Mouse (Mus musculus): ENCODE results near the gene Meis2. TPM values are rescaled to one million over a fixed set of nuclear protein-coding genes. Genes with fewer than 3 reads are reported as not detected.

The Meis2 gene
- polyA plus RNA-seq, 2 experiments, result 0.69 to 1.5 TPM

- H3K36me3 ChIP-seq (replicated peaks; ENCODE audit: control insufficient read depth, insufficient read depth, low read depth), result no peaks in the 10 kb centered on the region
- H3K4me3 ChIP-seq (ENCODE audit: insufficient read depth in 1 of 2, low read depth in 2 of 2, low read length in 2 of 2), result no peak overlapping the region
- no peak overlapping the region for H3K27ac ChIP-seq
- TF ChIP-seq CTCF (IDR thresholded peaks at IDR 0.05; ENCODE audit: low read depth) (no peak), EP300 (IDR thresholded peaks at IDR 0.05; ENCODE audit: low read depth) (no peak)
- H3K27me3 ChIP-seq (ENCODE audit: control insufficient read depth, insufficient read depth, low read length), result no peaks in the 10 kb centered on the region
- ATAC-seq (ENCODE audit: insufficient read depth) (no peak), DNase-seq (ENCODE audit: low read depth in 3 of 3, low spot score in 3 of 3) (no peak)
- WGBS (ENCODE audit: insufficient replicate concordance), result 34% methylated on average over 3 of the region's 3 CpGs
- H3K9ac ChIP-seq (replicated peaks), result no peak overlapping the region
- no peak overlapping the region for H3K4me2 ChIP-seq (ENCODE audit: low read depth)
- no peaks in the 10 kb centered on the region for H3K9me3 ChIP-seq (ENCODE audit: control insufficient read depth, low read length)
- H3K4me1 ChIP-seq (replicated peaks; ENCODE audit: control insufficient read depth in 2 of 2, insufficient read depth in 2 of 2, low read length in 1 of 2), result peaks cover 0 to 1% of the 10 kb centered on the region in 2 experiments; a peak in 1 of 4 replicates
These were observed 175.6 kb downstream of the Meis2 start for GRCm38 (mm10) chr2:115890030-115890429.

- Histone ChIP-seq H3K4me3 (ENCODE audit: insufficient read depth in 1 of 2, low read depth in 2 of 2, low read length in 2 of 2) (no peak overlapping the region), H3K27ac (no peak overlapping the region), H3K9ac (replicated peaks) (no peak overlapping the region), H3K4me1 (replicated peaks; ENCODE audit: control insufficient read depth in 2 of 2, insufficient read depth in 2 of 2, low read length in 1 of 2) (peaks cover 0 to 6% of the 10 kb centered on the region in 2 experiments; a peak in 2 of 4 replicates), H3K27me3 (ENCODE audit: control insufficient read depth, insufficient read depth, low read length) (no peaks in the 10 kb centered on the region), H3K4me2 (ENCODE audit: low read depth) (no peak overlapping the region), H3K9me3 (ENCODE audit: control insufficient read depth, low read length) (no peaks in the 10 kb centered on the region), H3K36me3 (replicated peaks; ENCODE audit: control insufficient read depth, insufficient read depth, low read depth) (no peaks in the 10 kb centered on the region)
- TF ChIP-seq EP300 (IDR thresholded peaks at IDR 0.05; ENCODE audit: low read depth), result no peak
- no peak for TF ChIP-seq CTCF (IDR thresholded peaks at IDR 0.05; ENCODE audit: low read depth)
- no peak for DNase-seq (ENCODE audit: low read depth in 3 of 3, low spot score in 3 of 3)
- 65% methylated on average over 4 of the region's 4 CpGs for WGBS (ENCODE audit: insufficient replicate concordance)
- no peak for ATAC-seq (ENCODE audit: insufficient read depth)
These were observed 176.4 kb downstream of the Meis2 start for GRCm38 (mm10) chr2:115889212-115889611.

GRCm38 (mm10) chr2:115888336-115889077 lies 177.1 kb downstream of the Meis2 start:
- H3K9me3 ChIP-seq (ENCODE audit: control insufficient read depth, low read length), result no peaks in the 10 kb centered on the region
- no peak for ATAC-seq (ENCODE audit: insufficient read depth)
- no peak overlapping the region for H3K4me3 ChIP-seq (ENCODE audit: insufficient read depth in 1 of 2, low read depth in 2 of 2, low read length in 2 of 2)
- TF ChIP-seq CTCF (IDR thresholded peaks at IDR 0.05; ENCODE audit: low read depth) (no peak), EP300 (IDR thresholded peaks at IDR 0.05; ENCODE audit: low read depth) (no peak)
- H3K27ac ChIP-seq, result no peak overlapping the region
- peaks cover 0 to 6% of the 10 kb centered on the region in 2 experiments; a peak in 2 of 4 replicates for H3K4me1 ChIP-seq (replicated peaks; ENCODE audit: control insufficient read depth in 2 of 2, insufficient read depth in 2 of 2, low read length in 1 of 2)
- 41% methylated on average over 5 of the region's 5 CpGs for WGBS (ENCODE audit: insufficient replicate concordance)
- DNase-seq (ENCODE audit: low read depth in 3 of 3, low spot score in 3 of 3), result no peak
- no peaks in the 10 kb centered on the region for H3K36me3 ChIP-seq (replicated peaks; ENCODE audit: control insufficient read depth, insufficient read depth, low read depth)
- H3K9ac ChIP-seq (replicated peaks), result no peak overlapping the region
- H3K4me2 ChIP-seq (ENCODE audit: low read depth), result no peak overlapping the region
- H3K27me3 ChIP-seq (ENCODE audit: control insufficient read depth, insufficient read depth, low read length), result no peaks in the 10 kb centered on the region

- Histone ChIP-seq H3K4me3 (ENCODE audit: insufficient read depth in 1 of 2, low read depth in 2 of 2, low read length in 2 of 2) (no peak overlapping the region), H3K9me3 (ENCODE audit: control insufficient read depth, low read length) (no peaks in the 10 kb centered on the region), H3K4me2 (ENCODE audit: low read depth) (no peak overlapping the region), H3K36me3 (replicated peaks; ENCODE audit: control insufficient read depth, insufficient read depth, low read depth) (no peaks in the 10 kb centered on the region), H3K27ac (no peak overlapping the region), H3K4me1 (replicated peaks; ENCODE audit: control insufficient read depth in 2 of 2, insufficient read depth in 2 of 2, low read length in 1 of 2) (peaks cover 0 to 6% of the 10 kb centered on the region in 2 experiments; a peak in 2 of 4 replicates), H3K9ac (replicated peaks) (no peak overlapping the region), H3K27me3 (ENCODE audit: control insufficient read depth, insufficient read depth, low read length) (no peaks in the 10 kb centered on the region)
- DNase-seq (ENCODE audit: low read depth in 3 of 3, low spot score in 3 of 3) (no peak), ATAC-seq (ENCODE audit: insufficient read depth) (no peak)
- TF ChIP-seq CTCF (IDR thresholded peaks at IDR 0.05; ENCODE audit: low read depth) (no peak), EP300 (IDR thresholded peaks at IDR 0.05; ENCODE audit: low read depth) (no peak)
- WGBS (ENCODE audit: insufficient replicate concordance), result 39% methylated on average over 1 of the region's 1 CpGs
These were observed 178.0 kb downstream of the Meis2 start for GRCm38 (mm10) chr2:115887631-115888030.

GRCm38 (mm10) chr2:115884184-115884583 lies 181.5 kb downstream of the Meis2 start:
- no peak overlapping the region for H3K27ac ChIP-seq
- H3K36me3 ChIP-seq (replicated peaks; ENCODE audit: control insufficient read depth, insufficient read depth, low read depth), result no peaks in the 10 kb centered on the region
- no peak overlapping the region for H3K4me3 ChIP-seq (ENCODE audit: insufficient read depth in 1 of 2, low read depth in 2 of 2, low read length in 2 of 2)
- H3K4me1 ChIP-seq (replicated peaks; ENCODE audit: control insufficient read depth in 2 of 2, insufficient read depth in 2 of 2, low read length in 1 of 2), result peaks cover 0 to 6% of the 10 kb centered on the region in 2 experiments; a peak in 2 of 4 replicates
- H3K4me2 ChIP-seq (ENCODE audit: low read depth), result no peak overlapping the region
- ATAC-seq (ENCODE audit: insufficient read depth), result no peak
- no peaks in the 10 kb centered on the region for H3K9me3 ChIP-seq (ENCODE audit: control insufficient read depth, low read length)
- no peak for TF ChIP-seq CTCF (IDR thresholded peaks at IDR 0.05; ENCODE audit: low read depth)
- TF ChIP-seq EP300 (IDR thresholded peaks at IDR 0.05; ENCODE audit: low read depth), result no peak
- no peaks in the 10 kb centered on the region for H3K27me3 ChIP-seq (ENCODE audit: control insufficient read depth, insufficient read depth, low read length)
- 70% methylated on average over 9 of the region's 9 CpGs for WGBS (ENCODE audit: insufficient replicate concordance)
- no peak overlapping the region for H3K9ac ChIP-seq (replicated peaks)
- no peak for DNase-seq (ENCODE audit: low read depth in 3 of 3, low spot score in 3 of 3)

All from liver, embryonic 14.5 days (tissue).